Mouse (Mus musculus) midbrain, embryonic 11.5 days (tissue): Measurements from ENCODE around the gene Sik1. TPM values are rescaled to one million over a fixed set of nuclear protein-coding genes. Genes with fewer than 3 reads are reported as not detected.

Experiments used
- ATAC-seq: fragments of 200-750 bp; cut with Nextera tagmentation; 2 replicates; pipeline ENCODE4 v1.8.0; 2017; ENCODE audit warnings: moderate TSS enrichment, moderate library complexity; ENCODE audit not compliant: low FRiP score
- DNase-seq: peaks from one replicate; pipeline ENCODE4 v3.0.0; 2015; ENCODE audit warnings: low spot score; ENCODE audit errors: missing footprints
- H3K27ac ChIP-seq: fragments of 300-500 bp; sonication (generic); 2 replicates; pipeline ENCODE4 v1.5.1; 2014; ENCODE audit warnings: low read depth, low read length
- H3K27me3 ChIP-seq: fragments of 300-500 bp; sonication (generic); 2 replicates; pipeline ENCODE4 v1.6.1; 2014; ENCODE audit warnings: mild to moderate bottlenecking, low read length, moderate library complexity, mixed read lengths; ENCODE audit not compliant: control insufficient read depth, insufficient read depth
- H3K36me3 ChIP-seq: fragments of 300-500 bp; sonication (generic); 2 replicates; pipeline ENCODE4 v1.6.1; 2014; ENCODE audit warnings: mild to moderate bottlenecking, low read length, moderate library complexity, mixed read lengths; ENCODE audit not compliant: control insufficient read depth, insufficient read depth
- H3K4me1 ChIP-seq: fragments of 300-500 bp; sonication (generic); 2 replicates; pipeline ENCODE4 v1.6.1; 2014; ENCODE audit warnings: low read length; ENCODE audit not compliant: control insufficient read depth, insufficient read depth
- H3K4me2 ChIP-seq: fragments of 300-500 bp; sonication (generic); 2 replicates; pipeline ENCODE4 v1.6.1; 2014; ENCODE audit warnings: mild to moderate bottlenecking, moderate library complexity
- H3K4me3 ChIP-seq: fragments of 300-500 bp; sonication (generic); 2 replicates; pipeline ENCODE4 v1.5.1; 2014; ENCODE audit warnings: low read depth, low read length
- H3K9ac ChIP-seq: fragments of 300-500 bp; sonication (generic); 2 replicates; pipeline ENCODE4 v1.6.1; 2014; ENCODE audit warnings: low read length
- H3K9me3 ChIP-seq: fragments of 300-500 bp; sonication (generic); 2 replicates; pipeline ENCODE4 v1.6.1; 2016; ENCODE audit warnings: low read length; ENCODE audit not compliant: control insufficient read depth
- WGBS: fragments of 180-500 bp; shearing (Covaris S2); extraction: QIAGEN DNeasy Blood & Tissue Kit; methylation state at CpG from one replicate; pipeline ENCODE4 v1.1.7; 2014; 5-methylcytosine and 5-hydroxymethylcytosine counted together
- polyA plus RNA-seq: library from polyadenylated mRNA; unstranded; fragments of >200 nt; fragmentation: Nextera tagmentation; extraction: Ambion mirVana; gene quantifications from 2 replicates; pipeline ENCODE4 v1.2.1, GENCODE M21; 2014

The Sik1 gene
- polyA plus RNA-seq, 1 experiment from 2014 or later: 14.0 TPM

GRCm38 (mm10) chr17:31862136-31862535 lies 6.5 kb upstream of the Sik1 start:
- ATAC-seq (no peak), DNase-seq (peak; percentile 69)
- Histone ChIP-seq H3K9me3 (no peaks in the 10 kb centered on the region), H3K4me3 (no peak overlapping the region), H3K4me1 (peaks cover 2% of the 10 kb centered on the region; the same call in 1 of the 2 replicates), H3K27me3 (no peaks in the 10 kb centered on the region), H3K9ac (no peak overlapping the region), H3K4me2 (no peak overlapping the region), H3K36me3 (no peaks in the 10 kb centered on the region), H3K27ac (no peak overlapping the region)
- 88% methylated on average over 6 of the region's 6 CpGs for WGBS

GRCm38 (mm10) chr17:31861661-31862060 lies 6.1 kb upstream of the Sik1 start:
- H3K4me2 ChIP-seq: no peak overlapping the region
- H3K4me1 ChIP-seq: peaks cover 3% of the 10 kb centered on the region
- ATAC-seq: no peak

GRCm38 (mm10) chr17:31860856-31861255 lies 5.3 kb upstream of the Sik1 start:
- Histone ChIP-seq H3K4me2 (no peak overlapping the region), H3K4me1 (peaks cover 7% of the 10 kb centered on the region), H3K27me3 (no peaks in the 10 kb centered on the region), H3K4me3 (no peak overlapping the region), H3K9me3 (no peaks in the 10 kb centered on the region), H3K27ac (no peak overlapping the region), H3K9ac (no peak overlapping the region), H3K36me3 (no peaks in the 10 kb centered on the region)
- DNase-seq (no peak), ATAC-seq (no peak)
- WGBS: 93% methylated on average over 8 of the region's 8 CpGs

More at GRCm38 (mm10) chr17:31861661-31862060, 6.1 kb upstream of the Sik1 start:
- Histone ChIP-seq H3K4me3 (no peak overlapping the region), H3K9ac (no peak overlapping the region), H3K36me3 (no peaks in the 10 kb centered on the region), H3K27ac (no peak overlapping the region), H3K27me3 (no peaks in the 10 kb centered on the region), H3K9me3 (no peaks in the 10 kb centered on the region)
- whole genome bisulfite sequencing: 86% methylated on average over 5 of the region's 5 CpGs
- DNase-seq: peak; percentile 59

- peaks cover 7% of the 10 kb centered on the region for H3K4me1 ChIP-seq
- H3K4me3 ChIP-seq: no peak overlapping the region
- no peak overlapping the region for H3K4me2 ChIP-seq
- no peak overlapping the region for H3K9ac ChIP-seq
- DNase-seq (no peak), ATAC-seq (no peak)
- H3K36me3 ChIP-seq: no peaks in the 10 kb centered on the region
- no peaks in the 10 kb centered on the region for H3K9me3 ChIP-seq
- WGBS: 63% methylated on average over 2 of the region's 2 CpGs
- no peaks in the 10 kb centered on the region for H3K27me3 ChIP-seq
- H3K27ac ChIP-seq: no peak overlapping the region
These were observed 3.8 kb upstream of the Sik1 start for GRCm38 (mm10) chr17:31859367-31859766.

GRCm38 (mm10) chr17:31858786-31859185 lies 3.2 kb upstream of the Sik1 start:
- no peak for ATAC-seq
- H3K4me3 ChIP-seq: no peak overlapping the region
- H3K36me3 ChIP-seq: no peaks in the 10 kb centered on the region
- DNase-seq: peak; percentile 73
- peaks cover 7% of the 10 kb centered on the region for H3K4me1 ChIP-seq
- H3K4me2 ChIP-seq: no peak overlapping the region
- no peak overlapping the region for H3K27ac ChIP-seq
- WGBS: 81% methylated on average over 2 of the region's 2 CpGs
- no peak overlapping the region for H3K9ac ChIP-seq
- H3K27me3 ChIP-seq: no peaks in the 10 kb centered on the region
- H3K9me3 ChIP-seq: no peaks in the 10 kb centered on the region

- 90% methylated on average over 3 of the region's 3 CpGs for WGBS
- H3K27me3 ChIP-seq: no peaks in the 10 kb centered on the region
These were observed 2.4 kb upstream of the Sik1 start for GRCm38 (mm10) chr17:31857903-31858426.

GRCm38 (mm10) chr17:31857251-31857650 lies 1.6 kb upstream of the Sik1 start:
- Histone ChIP-seq H3K36me3 (no peaks in the 10 kb centered on the region), H3K27me3 (no peaks in the 10 kb centered on the region), H3K4me1 (peaks cover 11% of the 10 kb centered on the region), H3K27ac (no peak overlapping the region), H3K9me3 (no peaks in the 10 kb centered on the region), H3K4me2 (no peak overlapping the region), H3K4me3 (no peak overlapping the region), H3K9ac (no peak overlapping the region)
- no peak for ATAC-seq
- no peak for DNase-seq
- WGBS: 85% methylated on average over 4 of the region's 4 CpGs

More at GRCm38 (mm10) chr17:31857903-31858426, 2.4 kb upstream of the Sik1 start:
- no peak overlapping the region for H3K9ac ChIP-seq
- H3K4me2 ChIP-seq: no peak overlapping the region
- DNase-seq (peak; percentile 17), ATAC-seq (no peak)
- no peak overlapping the region for H3K4me3 ChIP-seq
- peaks cover 10% of the 10 kb centered on the region for H3K4me1 ChIP-seq
- H3K9me3 ChIP-seq: no peaks in the 10 kb centered on the region
- no peaks in the 10 kb centered on the region for H3K36me3 ChIP-seq
- H3K27ac ChIP-seq: no peak overlapping the region

- DNase-seq: peak; percentile 94
- H3K27ac ChIP-seq: peak overlapping the region; percentile 35; the same call in 1 of the 2 replicates
- H3K4me3 ChIP-seq: 0 out of 2 replicates have a peak overlapping the region, but pooled peaks have one; percentile 37
- H3K4me2 ChIP-seq: peak overlapping the region; percentile 48
- H3K27me3 ChIP-seq: no peaks in the 10 kb centered on the region
- WGBS: 47% methylated on average over 17 of the region's 17 CpGs
- H3K9ac ChIP-seq: peak overlapping the region; percentile 57; the same call in 1 of the 2 replicates
- H3K9me3 ChIP-seq: no peaks in the 10 kb centered on the region
- peak; percentile 40; the same call in 1 of the 2 replicates for ATAC-seq
- peaks cover 11% of the 10 kb centered on the region for H3K4me1 ChIP-seq
- H3K36me3 ChIP-seq: no peaks in the 10 kb centered on the region
These were observed 1.0 kb upstream of the Sik1 start for GRCm38 (mm10) chr17:31856519-31857160.

GRCm38 (mm10) chr17:31854770-31855596 lies 621 bp downstream of the Sik1 start:
- Histone ChIP-seq H3K9me3 (no peaks in the 10 kb centered on the region), H3K4me2 (peak overlapping the region; percentile 88), H3K27me3 (no peaks in the 10 kb centered on the region), H3K36me3 (peaks cover 4% of the 10 kb centered on the region; the same call in 1 of the 2 replicates), H3K4me1 (peaks cover 11% of the 10 kb centered on the region), H3K9ac (peak overlapping the region; percentile 85), H3K27ac (peak overlapping the region; percentile 12; the same call in 1 of the 2 replicates), H3K4me3 (peak overlapping the region; percentile 55)
- ATAC-seq (peak; percentile 75), DNase-seq (peak; percentile 95)
- under 1% methylated on average over 71 of the region's 73 CpGs for WGBS
